Mouse (Mus musculus): ENCODE data around the gene Klc1.

Klc1 gene

DNA sequence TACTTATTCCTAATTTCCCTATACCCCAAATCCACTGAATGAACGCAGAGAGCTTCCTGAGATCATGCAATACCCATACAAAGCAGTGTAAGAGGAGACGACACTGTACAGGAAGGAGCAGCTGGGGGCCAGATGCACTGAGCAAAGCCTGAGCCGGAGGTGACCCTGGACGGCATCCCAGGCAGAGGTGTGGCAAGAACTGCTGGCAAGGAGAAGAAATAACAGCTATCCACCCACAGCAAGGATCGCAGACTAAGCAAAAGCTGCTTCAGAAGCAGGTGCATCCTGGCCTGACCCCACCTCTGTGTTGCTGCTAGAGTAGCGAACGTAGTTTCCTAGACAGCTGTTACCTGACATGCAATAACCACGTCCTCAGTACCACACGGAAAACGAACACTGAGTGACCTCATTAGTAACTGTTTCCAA lies 94.4 kb downstream of the Klc1 start:
- DNase-seq (ENCODE audit: low spot score in 2 of 2): no peak

DNA sequence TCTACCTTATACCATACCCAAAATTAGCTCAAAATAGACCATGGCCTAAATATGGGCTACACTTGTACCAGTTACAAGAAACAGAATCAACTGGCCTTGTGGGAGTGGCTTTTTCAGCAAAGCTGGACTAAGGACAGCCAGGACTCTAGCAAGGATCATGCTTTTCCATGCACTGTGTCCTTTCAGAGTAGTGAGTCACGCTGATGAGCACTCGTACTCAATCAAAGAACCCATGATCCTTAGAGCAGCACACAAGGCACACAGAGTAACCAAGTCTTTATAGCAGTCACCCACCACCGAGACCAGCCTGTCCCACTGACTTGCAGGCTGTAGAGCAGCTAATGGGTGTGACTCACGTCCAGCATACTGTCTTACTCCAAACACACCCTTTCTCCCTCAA lies 94.9 kb downstream of the Klc1 start:
- DNase-seq (ENCODE audit: low spot score in 2 of 2): no peak

DNA sequence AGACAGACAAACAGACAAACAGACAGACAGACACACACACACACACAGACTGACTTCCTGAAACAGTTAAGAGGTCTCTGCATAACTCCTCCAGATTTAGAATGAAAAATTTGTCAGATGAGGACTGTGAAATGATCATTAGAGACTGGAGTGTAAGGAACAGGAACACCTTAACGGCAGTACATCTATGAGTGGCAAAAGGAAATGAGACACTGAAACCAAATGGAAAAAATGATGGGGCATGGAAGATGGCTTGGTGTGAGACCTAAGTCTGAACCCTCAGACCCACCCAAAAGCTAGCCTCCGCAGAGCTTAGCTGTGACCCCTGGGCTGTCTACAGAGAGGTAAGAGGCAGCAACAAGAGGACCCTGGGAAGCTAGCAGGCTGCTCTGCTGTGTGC lies 96.8 kb downstream of the Klc1 start:
- DNase-seq (ENCODE audit: low spot score in 2 of 2): no peak
